In the genomic region with DNA sequence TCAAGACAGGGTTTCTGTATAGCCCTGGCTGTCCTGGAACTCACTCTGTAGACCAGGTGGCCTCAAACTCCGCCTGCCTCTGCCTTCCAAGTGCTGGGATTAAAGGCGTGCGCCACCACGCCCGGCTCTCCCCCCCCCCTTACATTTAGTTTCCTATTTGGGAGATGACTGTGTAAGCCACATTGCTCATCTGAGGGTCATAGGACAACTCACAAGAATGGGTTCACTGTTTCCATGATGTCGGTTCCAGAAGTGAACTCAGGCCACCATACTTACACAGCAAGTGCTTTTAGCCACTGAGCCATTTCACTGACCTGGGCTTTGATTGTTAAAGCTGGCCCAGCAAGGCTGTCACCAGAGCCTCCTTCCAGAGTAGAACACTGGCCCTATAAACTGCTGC, we compare ENCODE assay signal across 18 mouse cellular contexts. TPM values are rescaled to one million over a fixed set of nuclear protein-coding genes. Genes with fewer than 3 reads are reported as not detected.
"Had no signal": no experiment of that assay in that cellular context is flagged by ENCODE, and none has a peak within 500 bp of the region (broad histone marks: within the 10 kb centered on the region; RNA-seq: fewer than 3 reads in every experiment).

No protein-coding gene starts in this region.

- H3K27ac ChIP-seq: lung, embryonic 15.5 days; macrophage; midbrain, embryonic 13.5 days; midbrain, embryonic 15.5 days; neural tube, embryonic 12.5 days; stomach, embryonic 15.5 days; stomach, postnatal 0 days had no signal

- H3K27me3 ChIP-seq: lung, embryonic 15.5 days; megakaryocyte, embryonic 14.5 days; midbrain, embryonic 13.5 days; midbrain, embryonic 15.5 days; neural tube, embryonic 12.5 days; stomach, embryonic 15.5 days had no signal

- H3K9me3 ChIP-seq: lung, embryonic 15.5 days; megakaryocyte, embryonic 14.5 days; midbrain, embryonic 13.5 days; midbrain, embryonic 15.5 days; neural tube, embryonic 12.5 days; stomach, embryonic 15.5 days had no signal

- H3K4me2 ChIP-seq: lung, embryonic 15.5 days; midbrain, embryonic 11.5 days; midbrain, embryonic 13.5 days; midbrain, embryonic 15.5 days; neural tube, embryonic 12.5 days; stomach, embryonic 15.5 days had no signal

- H3K4me3 ChIP-seq: lung, embryonic 15.5 days; megakaryocyte, embryonic 14.5 days; midbrain, embryonic 13.5 days; midbrain, embryonic 15.5 days; neural tube, embryonic 12.5 days; stomach, embryonic 15.5 days had no signal

- DNase-seq: lung, adult 2 months; lung, postnatal 14 days; lung, postnatal 36 days; right cerebral cortex, postnatal 14 days; thymus, adult 2 months; thymus, postnatal 25 days; thymus, postnatal 4 days had no signal

- H3K9ac ChIP-seq: lung, embryonic 15.5 days; midbrain, embryonic 13.5 days; midbrain, embryonic 15.5 days; neural tube, embryonic 12.5 days; stomach, embryonic 15.5 days had no signal

- H3K4me1 ChIP-seq: lung, embryonic 15.5 days; megakaryocyte, embryonic 14.5 days; midbrain, embryonic 13.5 days; midbrain, embryonic 15.5 days; neural tube, embryonic 12.5 days; stomach, embryonic 15.5 days had no signal

RNA-seq across cellular contexts. Expression of a gene that starts 11.8 kb away (rescaled TPM):
- total RNA-seq: neutrophil, adult 5-6 weeks had no signal

RNA-seq across cellular contexts. Expression of a gene that starts 37.1 kb away (rescaled TPM):
- total RNA-seq: monocyte, adult 5-6 weeks had no signal
